Mouse (Mus musculus): ENCODE data around the gene Smim10l2a. TPM values are rescaled to one million over a fixed set of nuclear protein-coding genes. Genes with fewer than 3 reads are reported as not detected.
"Not testable (repeated sequence)": the region's sequence is repeated elsewhere in the genome, so short reads cannot be mapped to it uniquely, and the experiment has no call there.

The Smim10l2a gene
- total RNA-seq (2018; cell fraction: chromatin; rRNA removed) = under 1 TPM in 3 of 26 experiments, not detected in 23; 0.34 to 0.50 (median 0.38) TPM
- 1 to 10 TPM in 5 of 26 experiments, under 1 TPM in 19, not detected in 2; 0.03 to 1.1 (median 0.31) TPM for total RNA-seq (2018; cell fraction: cytosol; rRNA removed)
- under 1 TPM in 7 of 26 experiments, not detected in 19; 0.24 to 0.99 (median 0.34) TPM for total RNA-seq (2018; cell fraction: nucleus; rRNA removed)
- polyA plus RNA-seq (2018) = 0.39 to 0.54 TPM (median 0.40 TPM) in 3 replicates

DNA sequence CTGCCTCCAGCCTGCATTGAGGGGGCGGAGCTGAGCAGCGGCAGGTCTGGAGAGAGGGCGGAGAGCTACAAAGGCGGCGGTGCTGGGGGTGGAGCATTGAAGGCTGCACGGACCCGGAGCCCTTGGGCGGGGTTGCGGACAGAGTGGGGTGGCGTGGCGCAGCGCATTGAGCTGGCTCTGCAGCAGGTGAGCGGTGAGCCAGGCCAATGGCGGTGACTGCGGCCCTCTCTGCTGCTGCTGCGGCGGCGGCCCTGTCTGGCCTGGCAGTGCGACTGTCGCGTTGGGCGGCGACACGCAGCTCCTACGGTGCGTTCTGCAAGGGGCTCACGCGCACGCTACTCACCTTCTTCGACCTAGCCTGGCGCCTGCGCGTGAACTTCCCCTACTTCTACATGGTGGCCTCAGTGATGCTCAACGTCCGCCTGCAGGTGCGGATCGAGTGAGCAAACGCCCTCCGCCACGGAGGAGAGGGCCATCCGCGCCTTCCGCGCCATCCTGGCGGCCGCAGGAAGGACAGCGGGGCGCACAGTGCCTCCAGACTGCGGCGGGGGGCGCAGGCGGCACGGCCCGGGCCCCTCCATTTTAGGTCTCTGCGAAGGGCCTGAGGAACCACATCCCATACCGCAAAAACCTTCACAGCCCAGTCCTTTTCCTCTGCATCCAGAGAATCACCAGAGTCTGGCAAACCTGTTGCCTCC is at the start of gene Smim10l2a:
Gene Smim10l2a (plus strand): TSS at position 156 of the 698 bp plus-strand sequence.
- not testable (repeated sequence) for H3K27ac ChIP-seq; H3K36me3 ChIP-seq (ENCODE audit: inconsistent target); H3K4me3 ChIP-seq (ENCODE audit: inconsistent target); H3K79me2 ChIP-seq (ENCODE audit: inconsistent target)
- 17% methylated on average over 54 of the region's 56 CpGs for WGBS (ENCODE audit: missing documents)

- no peaks in the 10 kb centered on the region for H3K79me2 ChIP-seq (ENCODE audit: inconsistent target)
- 76% methylated on average over 3 of the region's 3 CpGs for WGBS (ENCODE audit: missing documents)
- no peak overlapping the region for H3K4me3 ChIP-seq (ENCODE audit: inconsistent target)
- H3K36me3 ChIP-seq (ENCODE audit: inconsistent target) = no peaks in the 10 kb centered on the region
- H3K27ac ChIP-seq = no peak overlapping the region
Observed at GRCm38 (mm10) chrX:56332046-56332445, 42.3 kb upstream of the Smim10l2a start.

DNA sequence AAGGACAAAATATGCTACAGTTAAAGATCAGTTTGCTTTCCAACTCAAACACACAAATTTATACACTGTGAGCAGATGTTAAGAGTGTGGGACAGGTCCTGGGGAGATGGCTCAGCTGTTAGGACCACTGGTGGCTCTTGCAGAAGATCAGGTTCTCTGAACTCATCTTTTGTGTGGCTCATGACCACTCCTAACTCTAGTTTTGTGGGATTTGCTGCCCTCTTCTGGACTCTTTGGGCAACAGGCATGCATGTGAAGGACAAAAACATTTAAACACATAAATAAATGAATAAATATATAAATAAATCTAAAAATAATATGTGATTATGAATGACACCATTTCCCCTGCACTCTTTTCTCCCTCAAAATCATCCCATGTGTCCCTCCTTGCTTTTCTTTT is 34.1 kb upstream of the Smim10l2a start:
- Histone ChIP-seq H3K4me3 (ENCODE audit: inconsistent target) (no peak overlapping the region), H3K36me3 (ENCODE audit: inconsistent target) (no peaks in the 10 kb centered on the region), H3K79me2 (ENCODE audit: inconsistent target) (no peaks in the 10 kb centered on the region), H3K27ac (no peak overlapping the region)

GRCm38 (mm10) chrX:56342921-56343320 is 31.5 kb upstream of the Smim10l2a start:
- 95% methylated on average over 3 of the region's 3 CpGs for WGBS (ENCODE audit: missing documents)
- Histone ChIP-seq H3K36me3 (ENCODE audit: inconsistent target) (no peaks in the 10 kb centered on the region), H3K79me2 (ENCODE audit: inconsistent target) (no peaks in the 10 kb centered on the region), H3K4me3 (ENCODE audit: inconsistent target) (no peak overlapping the region), H3K27ac (no peak overlapping the region)

GRCm38 (mm10) chrX:56346176-56346931 is 28.0 kb upstream of the Smim10l2a start, which contains the start of gene Zfp449:
Gene Zfp449, plus strand, starts transcription at chrX:56346400.
- H3K79me2 ChIP-seq (ENCODE audit: inconsistent target) = no peaks in the 10 kb centered on the region
- H3K4me3 ChIP-seq (ENCODE audit: inconsistent target) = peak within 1 kb of the TSS; percentile 35
- WGBS (ENCODE audit: missing documents) = 18% methylated on average over 37 of the region's 39 CpGs
- H3K36me3 ChIP-seq (ENCODE audit: inconsistent target) = no peaks in the 10 kb centered on the region
- H3K27ac ChIP-seq = no peak within 1 kb of the TSS

- no peaks in the 10 kb centered on the region for H3K79me2 ChIP-seq (ENCODE audit: inconsistent target)
- 70% methylated on average over 7 of the region's 8 CpGs for WGBS (ENCODE audit: missing documents)
- H3K27ac ChIP-seq = no peak overlapping the region
- H3K4me3 ChIP-seq (ENCODE audit: inconsistent target) = peak overlapping the region; percentile 35
- no peaks in the 10 kb centered on the region for H3K36me3 ChIP-seq (ENCODE audit: inconsistent target)
Observed at GRCm38 (mm10) chrX:56346932-56347253, 27.5 kb upstream of the Smim10l2a start.

- Histone ChIP-seq H3K79me2 (ENCODE audit: inconsistent target) (no peaks in the 10 kb centered on the region), H3K36me3 (ENCODE audit: inconsistent target) (no peaks in the 10 kb centered on the region), H3K4me3 (ENCODE audit: inconsistent target) (no peak overlapping the region), H3K27ac (no peak overlapping the region)
- WGBS (ENCODE audit: missing documents) = 100% methylated on average over 2 of the region's 2 CpGs
Observed at GRCm38 (mm10) chrX:56380852-56381251, 6.5 kb downstream of the Smim10l2a start.

- no peaks in the 10 kb centered on the region for H3K36me3 ChIP-seq (ENCODE audit: inconsistent target)
- no peak overlapping the region for H3K4me3 ChIP-seq (ENCODE audit: inconsistent target)
- WGBS (ENCODE audit: missing documents) = 88% methylated on average over 2 of the region's 2 CpGs
- no peaks in the 10 kb centered on the region for H3K79me2 ChIP-seq (ENCODE audit: inconsistent target)
- no peak overlapping the region for H3K27ac ChIP-seq
Observed at GRCm38 (mm10) chrX:56384142-56384541, 9.8 kb downstream of the Smim10l2a start.

GRCm38 (mm10) chrX:56404646-56405045 is 30.3 kb downstream of the Smim10l2a start:
- H3K27ac ChIP-seq = no peak overlapping the region
- no peaks in the 10 kb centered on the region for H3K79me2 ChIP-seq (ENCODE audit: inconsistent target)
- 11% methylated on average over 2 of the region's 2 CpGs for WGBS (ENCODE audit: missing documents)
- H3K36me3 ChIP-seq (ENCODE audit: inconsistent target) = no peaks in the 10 kb centered on the region
- H3K4me3 ChIP-seq (ENCODE audit: inconsistent target) = no peak overlapping the region

- H3K79me2 ChIP-seq (ENCODE audit: inconsistent target) = no peaks in the 10 kb centered on the region
Observed at GRCm38 (mm10) chrX:56405482-56405881, 31.1 kb downstream of the Smim10l2a start.

DNA sequence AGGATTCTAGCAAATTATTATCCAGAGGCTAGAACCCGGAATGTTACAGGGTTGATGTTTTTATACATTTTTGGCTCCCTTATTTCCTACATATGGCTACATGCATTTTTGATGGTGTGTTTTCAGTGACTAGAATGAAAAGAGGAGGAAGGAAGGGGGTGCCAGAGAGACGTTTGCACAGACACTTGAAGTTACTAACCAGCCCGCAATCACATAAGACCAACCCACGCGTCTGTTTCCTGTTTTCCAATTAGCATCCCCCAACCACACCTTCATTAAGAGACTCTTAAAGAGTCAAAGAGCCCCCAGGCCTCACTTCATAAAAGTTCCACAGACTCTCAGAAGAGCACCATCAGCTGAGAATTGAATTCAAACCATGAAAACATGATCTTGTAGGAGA is 31.7 kb downstream of the Smim10l2a start:
- Histone ChIP-seq H3K4me3 (ENCODE audit: inconsistent target) (no peak overlapping the region), H3K27ac (no peak overlapping the region), H3K36me3 (ENCODE audit: inconsistent target) (no peaks in the 10 kb centered on the region), H3K79me2 (ENCODE audit: inconsistent target) (no peaks in the 10 kb centered on the region)
- WGBS (ENCODE audit: missing documents) = 47% methylated on average over 5 of the region's 5 CpGs

More at GRCm38 (mm10) chrX:56405482-56405881, 31.1 kb downstream of the Smim10l2a start:
- 44% methylated on average over 1 of the region's 1 CpGs for WGBS (ENCODE audit: missing documents)
- H3K27ac ChIP-seq = no peak overlapping the region
- no peak overlapping the region for H3K4me3 ChIP-seq (ENCODE audit: inconsistent target)
- no peaks in the 10 kb centered on the region for H3K36me3 ChIP-seq (ENCODE audit: inconsistent target)

DNA sequence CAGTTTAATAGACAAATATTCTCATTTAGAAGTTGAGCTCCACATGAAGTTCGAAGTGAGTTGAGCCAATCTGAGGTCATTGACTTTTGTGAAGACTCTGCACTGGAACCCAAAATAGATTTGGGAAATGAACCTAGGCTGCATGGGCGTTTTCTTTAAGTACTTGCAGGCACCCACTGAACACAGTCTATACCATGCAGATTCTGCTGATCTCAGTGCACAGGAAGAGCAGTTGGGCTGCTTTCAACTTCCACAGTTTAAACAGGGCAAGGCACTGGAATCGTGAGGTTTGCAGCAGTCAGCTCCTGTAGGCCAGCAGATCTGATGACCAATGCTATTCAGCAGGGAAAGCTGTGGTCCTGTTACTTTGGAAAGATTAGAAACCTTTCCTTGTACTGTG is 41.9 kb downstream of the Smim10l2a start:
- no peak overlapping the region for H3K4me3 ChIP-seq (ENCODE audit: inconsistent target)
- WGBS (ENCODE audit: missing documents) = 19% methylated on average over 3 of the region's 3 CpGs
- no peaks in the 10 kb centered on the region for H3K36me3 ChIP-seq (ENCODE audit: inconsistent target)
- H3K79me2 ChIP-seq (ENCODE audit: inconsistent target) = no peaks in the 10 kb centered on the region
- peak overlapping the region; percentile 76 for H3K27ac ChIP-seq

DNA sequence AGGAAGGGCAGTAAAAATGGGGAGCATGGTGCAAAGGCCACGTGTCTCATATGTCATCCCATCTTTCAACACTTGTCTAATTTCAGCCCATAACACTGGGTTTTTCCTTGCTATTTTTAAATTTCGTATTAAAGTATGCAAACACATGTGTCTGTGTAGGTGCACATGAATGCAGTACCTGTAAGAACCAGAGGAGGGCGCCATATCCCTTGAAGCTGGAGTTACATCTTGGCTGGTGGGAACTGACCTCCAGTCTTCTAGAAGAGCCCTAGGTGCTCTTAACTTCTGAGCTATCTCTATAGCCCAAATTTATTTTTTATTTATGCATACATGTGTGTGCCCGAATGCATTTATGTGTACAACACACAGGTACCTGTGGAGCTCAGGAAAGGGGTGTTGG is 43.2 kb downstream of the Smim10l2a start:
- WGBS (ENCODE audit: missing documents) = 66% methylated on average over 4 of the region's 4 CpGs
- no peaks in the 10 kb centered on the region for H3K79me2 ChIP-seq (ENCODE audit: inconsistent target)
- H3K27ac ChIP-seq = peak overlapping the region; percentile 76
- no peaks in the 10 kb centered on the region for H3K36me3 ChIP-seq (ENCODE audit: inconsistent target)
- H3K4me3 ChIP-seq (ENCODE audit: inconsistent target) = no peak overlapping the region

All from macrophage (primary cell).